Mouse (Mus musculus): ENCODE data around the gene Nlrc3.
"Not testable (repeated sequence)": the region's sequence is repeated elsewhere in the genome, so short reads cannot be mapped to it uniquely, and the experiment has no call there.

Gene Nlrc3

GRCm38 (mm10) chr16:3976251-3976671 lies at the start of gene Nlrc3:
Nlrc3 (minus strand) TSS chr16:3976632.
- peak; percentile 25 for DNase-seq

- no peak for DNase-seq
Observed at GRCm38 (mm10) chr16:4022719-4023118, 46.3 kb upstream of the Nlrc3 start.

GRCm38 (mm10) chr16:4021241-4021640 lies 44.8 kb upstream of the Nlrc3 start:
- DNase-seq = no peak

- not testable (repeated sequence) for DNase-seq
Observed at GRCm38 (mm10) chr16:4017466-4017865, 41.0 kb upstream of the Nlrc3 start.

GRCm38 (mm10) chr16:4016786-4017185 lies 40.4 kb upstream of the Nlrc3 start:
- not testable (repeated sequence) for DNase-seq

- DNase-seq = peak; percentile 58
Observed at GRCm38 (mm10) chr16:4014040-4014668, 37.7 kb upstream of the Nlrc3 start.

GRCm38 (mm10) chr16:4012882-4013570 lies 36.6 kb upstream of the Nlrc3 start:
- DNase-seq = no peak

GRCm38 (mm10) chr16:4003489-4004398 lies 27.3 kb upstream of the Nlrc3 start, which contains the start of gene Slx4:
Slx4 (minus strand) TSS chr16:4003770.
- DNase-seq = peak; percentile 97

- DNase-seq = no peak
Observed at GRCm38 (mm10) chr16:3988410-3988809, 12.0 kb upstream of the Nlrc3 start.

- no peak for DNase-seq
Observed at GRCm38 (mm10) chr16:3983146-3983700, 6.8 kb upstream of the Nlrc3 start.

- no peak for DNase-seq
Observed at GRCm38 (mm10) chr16:3982173-3982572, 5.7 kb upstream of the Nlrc3 start.

GRCm38 (mm10) chr16:3976712-3977111 lies 280 bp upstream of the Nlrc3 start:
- DNase-seq = no peak

- no peak for DNase-seq
Observed at GRCm38 (mm10) chr16:3975658-3976057, 774 bp downstream of the Nlrc3 start.

GRCm38 (mm10) chr16:3974456-3974855 lies 2.0 kb downstream of the Nlrc3 start:
- not testable (repeated sequence) for DNase-seq

- no peak for DNase-seq
Observed at GRCm38 (mm10) chr16:3965534-3965933, 10.9 kb downstream of the Nlrc3 start.

GRCm38 (mm10) chr16:3964990-3965389 lies 11.4 kb downstream of the Nlrc3 start:
- DNase-seq = no peak

GRCm38 (mm10) chr16:3959261-3959660 lies 17.2 kb downstream of the Nlrc3 start:
- DNase-seq = no peak

GRCm38 (mm10) chr16:3956369-3956768 lies 20.1 kb downstream of the Nlrc3 start:
- DNase-seq = peak; percentile 22

GRCm38 (mm10) chr16:3951141-3951540 lies 25.3 kb downstream of the Nlrc3 start:
- no peak for DNase-seq

GRCm38 (mm10) chr16:3934701-3935100 lies 41.7 kb downstream of the Nlrc3 start:
- no peak for DNase-seq

- peak; percentile 86 for DNase-seq
Observed at GRCm38 (mm10) chr16:3934091-3934490, 42.3 kb downstream of the Nlrc3 start.

- DNase-seq = no peak
Observed at GRCm38 (mm10) chr16:3933536-3933935, 42.9 kb downstream of the Nlrc3 start.

- DNase-seq = no peak
Observed at GRCm38 (mm10) chr16:3929151-3929550, 47.3 kb downstream of the Nlrc3 start.
